Mouse (Mus musculus): ENCODE results near the gene Nptn.

DNA sequence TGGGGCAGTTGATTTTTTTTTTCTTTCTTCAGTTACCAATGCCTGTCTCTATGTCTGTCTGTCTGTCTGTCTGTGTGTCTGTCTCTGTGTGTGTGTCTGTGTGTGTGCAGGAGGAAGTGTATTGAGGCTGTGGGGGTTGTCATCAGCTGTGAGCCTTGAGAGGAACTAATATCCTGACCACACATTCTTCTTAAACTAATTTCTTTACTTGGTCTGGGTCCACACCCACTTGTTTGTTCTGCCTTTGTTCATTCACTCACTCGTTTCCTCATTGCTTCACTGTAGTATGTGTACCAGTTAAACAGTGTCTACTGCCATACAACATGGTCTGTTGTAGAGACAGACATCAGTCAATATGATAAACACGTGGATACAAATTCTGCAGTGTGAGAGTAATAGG is 45.2 kb downstream of the Nptn start:
- TF ChIP-seq GATA1 (IDR thresholded peaks at IDR 0.05; ENCODE audit: low read length) (no peak), TAL1 (IDR thresholded peaks at IDR 0.05; ENCODE audit: low read length) (no peak)

All from erythroblast, embryonic 14.5 days (primary cell).